Mouse (Mus musculus): ENCODE measurements around the gene Klhl6. TPM values are rescaled to one million over a fixed set of nuclear protein-coding genes. Genes with fewer than 3 reads are reported as not detected.

Gene Klhl6
- polyA plus RNA-seq, 1 experiment, result 56.9 TPM

GRCm38 (mm10) chr16:19973480-19973879, 9.4 kb downstream of the Klhl6 start:
- no peak for DNase-seq
- H3K27me3 ChIP-seq (ENCODE audit: control insufficient read depth, insufficient read depth, low read length), result no peaks in the 10 kb centered on the region
- TF ChIP-seq CTCF (IDR thresholded peaks at IDR 0.05; ENCODE audit: borderline replicate concordance, control insufficient read depth, extremely low read depth, insufficient read depth, low read length, poor library complexity), result no peak
- no peak for TF ChIP-seq POLR2A (IDR thresholded peaks at IDR 0.05; ENCODE audit: control insufficient read depth, extremely low read depth, insufficient read depth, low read length, poor library complexity)
- H3K36me3 ChIP-seq (ENCODE audit: control insufficient read depth, insufficient read depth, low read length), result peaks cover 7% of the 10 kb centered on the region
- no peak overlapping the region for H3K27ac ChIP-seq (ENCODE audit: control insufficient read depth, insufficient read depth, low read length)
- 38% methylated on average over 1 of the region's 1 CpGs for WGBS
- H3K4me1 ChIP-seq (replicated peaks; ENCODE audit: control insufficient read depth, insufficient read depth, low read length), result peaks cover 14% of the 10 kb centered on the region
- H3K4me3 ChIP-seq (ENCODE audit: control insufficient read depth, insufficient read depth, low read length), result no peak overlapping the region

- peaks cover 7% of the 10 kb centered on the region for H3K36me3 ChIP-seq (ENCODE audit: control insufficient read depth, insufficient read depth, low read length)
- TF ChIP-seq CTCF (IDR thresholded peaks at IDR 0.05; ENCODE audit: borderline replicate concordance, control insufficient read depth, extremely low read depth, insufficient read depth, low read length, poor library complexity), result no peak
- no peak overlapping the region for H3K27ac ChIP-seq (ENCODE audit: control insufficient read depth, insufficient read depth, low read length)
- DNase-seq, result no peak
- H3K4me3 ChIP-seq (ENCODE audit: control insufficient read depth, insufficient read depth, low read length), result no peak overlapping the region
- peaks cover 14% of the 10 kb centered on the region for H3K4me1 ChIP-seq (replicated peaks; ENCODE audit: control insufficient read depth, insufficient read depth, low read length)
- no peaks in the 10 kb centered on the region for H3K27me3 ChIP-seq (ENCODE audit: control insufficient read depth, insufficient read depth, low read length)
Measured at GRCm38 (mm10) chr16:19972736-19973350, 10.0 kb downstream of the Klhl6 start.

- DNase-seq, result no peak
Measured at GRCm38 (mm10) chr16:19969506-19969905, 13.3 kb downstream of the Klhl6 start.

GRCm38 (mm10) chr16:19968666-19969065, 14.2 kb downstream of the Klhl6 start:
- 95% methylated on average over 4 of the region's 4 CpGs for WGBS
- no peak for DNase-seq
- no peaks in the 10 kb centered on the region for H3K27me3 ChIP-seq (ENCODE audit: control insufficient read depth, insufficient read depth, low read length)
- no peak for TF ChIP-seq POLR2A (IDR thresholded peaks at IDR 0.05; ENCODE audit: control insufficient read depth, extremely low read depth, insufficient read depth, low read length, poor library complexity)
- H3K36me3 ChIP-seq (ENCODE audit: control insufficient read depth, insufficient read depth, low read length), result peaks cover 16% of the 10 kb centered on the region
- peaks cover 7% of the 10 kb centered on the region for H3K4me1 ChIP-seq (replicated peaks; ENCODE audit: control insufficient read depth, insufficient read depth, low read length)
- H3K4me3 ChIP-seq (ENCODE audit: control insufficient read depth, insufficient read depth, low read length), result no peak overlapping the region
- no peak overlapping the region for H3K27ac ChIP-seq (ENCODE audit: control insufficient read depth, insufficient read depth, low read length)

More at GRCm38 (mm10) chr16:19969506-19969905, 13.3 kb downstream of the Klhl6 start:
- peaks cover 14% of the 10 kb centered on the region for H3K36me3 ChIP-seq (ENCODE audit: control insufficient read depth, insufficient read depth, low read length)
- peaks cover 7% of the 10 kb centered on the region for H3K4me1 ChIP-seq (replicated peaks; ENCODE audit: control insufficient read depth, insufficient read depth, low read length)
- no peak for TF ChIP-seq CTCF (IDR thresholded peaks at IDR 0.05; ENCODE audit: borderline replicate concordance, control insufficient read depth, extremely low read depth, insufficient read depth, low read length, poor library complexity)
- TF ChIP-seq POLR2A (IDR thresholded peaks at IDR 0.05; ENCODE audit: control insufficient read depth, extremely low read depth, insufficient read depth, low read length, poor library complexity), result no peak
- H3K4me3 ChIP-seq (ENCODE audit: control insufficient read depth, insufficient read depth, low read length), result no peak overlapping the region
- H3K27me3 ChIP-seq (ENCODE audit: control insufficient read depth, insufficient read depth, low read length), result no peaks in the 10 kb centered on the region
- H3K27ac ChIP-seq (ENCODE audit: control insufficient read depth, insufficient read depth, low read length), result no peak overlapping the region
- WGBS, result 95% methylated on average over 5 of the region's 5 CpGs

- 100% methylated on average over 1 of the region's 1 CpGs for WGBS
- no peak for DNase-seq
- Histone ChIP-seq H3K4me3 (ENCODE audit: control insufficient read depth, insufficient read depth, low read length) (no peak overlapping the region), H3K36me3 (ENCODE audit: control insufficient read depth, insufficient read depth, low read length) (peaks cover 16% of the 10 kb centered on the region), H3K27me3 (ENCODE audit: control insufficient read depth, insufficient read depth, low read length) (no peaks in the 10 kb centered on the region), H3K27ac (ENCODE audit: control insufficient read depth, insufficient read depth, low read length) (no peak overlapping the region), H3K4me1 (replicated peaks; ENCODE audit: control insufficient read depth, insufficient read depth, low read length) (peaks cover 7% of the 10 kb centered on the region)
- no peak for TF ChIP-seq POLR2A (IDR thresholded peaks at IDR 0.05; ENCODE audit: control insufficient read depth, extremely low read depth, insufficient read depth, low read length, poor library complexity)
Measured at GRCm38 (mm10) chr16:19967897-19968392, 14.9 kb downstream of the Klhl6 start.

- Histone ChIP-seq H3K27ac (ENCODE audit: control insufficient read depth, insufficient read depth, low read length) (no peak overlapping the region), H3K4me3 (ENCODE audit: control insufficient read depth, insufficient read depth, low read length) (no peak overlapping the region), H3K4me1 (replicated peaks; ENCODE audit: control insufficient read depth, insufficient read depth, low read length) (peaks cover 7% of the 10 kb centered on the region), H3K27me3 (ENCODE audit: control insufficient read depth, insufficient read depth, low read length) (no peaks in the 10 kb centered on the region), H3K36me3 (ENCODE audit: control insufficient read depth, insufficient read depth, low read length) (peaks cover 9% of the 10 kb centered on the region)
- no peak for DNase-seq
- TF ChIP-seq POLR2A (IDR thresholded peaks at IDR 0.05; ENCODE audit: control insufficient read depth, extremely low read depth, insufficient read depth, low read length, poor library complexity) (no peak), CTCF (IDR thresholded peaks at IDR 0.05; ENCODE audit: borderline replicate concordance, control insufficient read depth, extremely low read depth, insufficient read depth, low read length, poor library complexity) (no peak)
Measured at GRCm38 (mm10) chr16:19966976-19967375, 15.9 kb downstream of the Klhl6 start.

- peaks cover 9% of the 10 kb centered on the region for H3K36me3 ChIP-seq (ENCODE audit: control insufficient read depth, insufficient read depth, low read length)
- peaks cover 7% of the 10 kb centered on the region for H3K4me1 ChIP-seq (replicated peaks; ENCODE audit: control insufficient read depth, insufficient read depth, low read length)
- TF ChIP-seq POLR2A (IDR thresholded peaks at IDR 0.05; ENCODE audit: control insufficient read depth, extremely low read depth, insufficient read depth, low read length, poor library complexity) (no peak), CTCF (IDR thresholded peaks at IDR 0.05; ENCODE audit: borderline replicate concordance, control insufficient read depth, extremely low read depth, insufficient read depth, low read length, poor library complexity) (no peak)
- no peak overlapping the region for H3K4me3 ChIP-seq (ENCODE audit: control insufficient read depth, insufficient read depth, low read length)
- WGBS, result 98% methylated on average over 1 of the region's 1 CpGs
- DNase-seq, result no peak
- H3K27me3 ChIP-seq (ENCODE audit: control insufficient read depth, insufficient read depth, low read length), result no peaks in the 10 kb centered on the region
- H3K27ac ChIP-seq (ENCODE audit: control insufficient read depth, insufficient read depth, low read length), result no peak overlapping the region
Measured at GRCm38 (mm10) chr16:19966437-19966836, 16.4 kb downstream of the Klhl6 start.

All from thymus, adult 2 months (tissue).